Mouse (Mus musculus): Measurements from ENCODE around the gene Osbpl10. TPM values are rescaled to one million over a fixed set of nuclear protein-coding genes. Genes with fewer than 3 reads are reported as not detected.

Gene Osbpl10
- polyA plus RNA-seq, 1 experiment from 2014 or later, result 2.6 TPM

- Histone ChIP-seq H3K4me1 (replicated peaks) (peaks cover 48% of the 10 kb centered on the region), H3K27ac (ENCODE audit: poor library complexity, severe bottlenecking) (peak overlapping the region; percentile 15), H3K9ac (no peak overlapping the region), H3K27me3 (replicated peaks) (no peaks in the 10 kb centered on the region), H3K36me3 (no peaks in the 10 kb centered on the region), H3K9me3 (replicated peaks) (no peaks in the 10 kb centered on the region), H3K4me2 (peak overlapping the region; percentile 12; the same call in 1 of the 2 replicates), H3K4me3 (no peak overlapping the region)
- 87% methylated on average over 7 of the region's 7 CpGs for WGBS
- ATAC-seq (ENCODE audit: insufficient number of reproducible peaks, low FRiP score), result no peak
These were observed 186.0 kb downstream of the Osbpl10 start for GRCm38 (mm10) chr9:115164351-115164750.

- WGBS, result 30% methylated on average over 8 of the region's 8 CpGs
- H3K4me3 ChIP-seq, result no peak overlapping the region
- no peak overlapping the region for H3K27ac ChIP-seq (ENCODE audit: poor library complexity, severe bottlenecking)
- ATAC-seq (ENCODE audit: insufficient number of reproducible peaks, low FRiP score), result no peak
- no peaks in the 10 kb centered on the region for H3K36me3 ChIP-seq
- peaks cover 46% of the 10 kb centered on the region for H3K4me1 ChIP-seq (replicated peaks)
- H3K4me2 ChIP-seq, result no peak overlapping the region
- H3K9me3 ChIP-seq (replicated peaks), result no peaks in the 10 kb centered on the region
- no peak overlapping the region for H3K9ac ChIP-seq
- H3K27me3 ChIP-seq (replicated peaks), result no peaks in the 10 kb centered on the region
These were observed 187.6 kb downstream of the Osbpl10 start for GRCm38 (mm10) chr9:115165996-115166395.

GRCm38 (mm10) chr9:115169591-115169990 lies 191.2 kb downstream of the Osbpl10 start:
- Histone ChIP-seq H3K4me2 (no peak overlapping the region), H3K4me3 (no peak overlapping the region), H3K9ac (no peak overlapping the region), H3K4me1 (replicated peaks) (peaks cover 17% of the 10 kb centered on the region), H3K27me3 (replicated peaks) (no peaks in the 10 kb centered on the region), H3K36me3 (no peaks in the 10 kb centered on the region), H3K27ac (ENCODE audit: poor library complexity, severe bottlenecking) (no peak overlapping the region), H3K9me3 (replicated peaks) (no peaks in the 10 kb centered on the region)
- no peak for ATAC-seq (ENCODE audit: insufficient number of reproducible peaks, low FRiP score)
- WGBS, result 82% methylated on average over 13 of the region's 13 CpGs

GRCm38 (mm10) chr9:115172096-115172495 lies 193.7 kb downstream of the Osbpl10 start:
- no peaks in the 10 kb centered on the region for H3K36me3 ChIP-seq
- H3K27ac ChIP-seq (ENCODE audit: poor library complexity, severe bottlenecking), result no peak overlapping the region
- H3K9ac ChIP-seq, result no peak overlapping the region
- no peak overlapping the region for H3K4me3 ChIP-seq
- H3K4me1 ChIP-seq (replicated peaks), result no peaks in the 10 kb centered on the region
- 91% methylated on average over 6 of the region's 6 CpGs for WGBS
- no peak overlapping the region for H3K4me2 ChIP-seq
- ATAC-seq (ENCODE audit: insufficient number of reproducible peaks, low FRiP score), result no peak
- no peaks in the 10 kb centered on the region for H3K9me3 ChIP-seq (replicated peaks)
- H3K27me3 ChIP-seq (replicated peaks), result no peaks in the 10 kb centered on the region

DNA sequence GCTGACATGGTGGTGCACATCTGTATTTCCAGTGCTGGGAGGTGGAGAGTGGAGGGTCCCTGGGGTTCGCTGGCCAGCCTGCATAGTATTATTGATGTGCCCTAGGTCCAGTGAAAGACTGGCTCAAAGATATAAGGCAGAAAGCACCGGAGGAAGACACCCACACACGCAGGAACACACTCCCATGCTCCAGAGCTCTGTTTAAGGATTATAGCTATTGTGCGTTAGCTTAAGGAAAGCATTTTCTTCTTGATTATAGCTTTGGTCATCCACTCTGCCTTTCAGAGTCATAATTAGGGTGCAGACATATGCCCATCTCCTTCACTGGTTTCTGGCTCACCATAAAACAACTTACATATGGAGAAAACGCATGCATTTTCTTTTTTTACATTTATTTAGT lies 200.8 kb downstream of the Osbpl10 start:
- no peaks in the 10 kb centered on the region for H3K9me3 ChIP-seq (replicated peaks)
- H3K4me2 ChIP-seq, result no peak overlapping the region
- H3K27me3 ChIP-seq (replicated peaks), result no peaks in the 10 kb centered on the region
- H3K9ac ChIP-seq, result no peak overlapping the region
- no peaks in the 10 kb centered on the region for H3K36me3 ChIP-seq
- ATAC-seq (ENCODE audit: insufficient number of reproducible peaks, low FRiP score), result no peak
- H3K4me3 ChIP-seq, result no peak overlapping the region
- H3K4me1 ChIP-seq (replicated peaks), result no peaks in the 10 kb centered on the region
- no peak overlapping the region for H3K27ac ChIP-seq (ENCODE audit: poor library complexity, severe bottlenecking)
- WGBS, result 88% methylated on average over 5 of the region's 5 CpGs

DNA sequence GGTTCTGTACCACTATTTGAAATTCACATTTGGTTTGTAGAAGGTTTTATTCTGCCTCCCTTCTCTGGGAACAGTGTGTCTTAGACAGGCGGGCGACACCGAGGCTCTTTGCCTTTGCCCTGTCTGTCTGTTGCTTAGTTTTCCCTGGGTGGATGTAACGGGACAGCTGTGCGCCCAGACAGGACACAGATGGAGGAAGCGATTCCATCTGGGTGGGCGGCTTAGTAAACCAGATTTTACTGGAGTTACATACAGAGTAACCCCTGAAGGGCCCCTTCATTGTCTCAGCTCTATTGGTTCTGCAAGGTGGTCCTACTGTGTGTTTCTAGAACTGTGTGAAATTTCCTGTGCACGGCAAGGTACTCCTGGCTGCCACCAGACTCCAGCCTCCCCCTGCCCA lies 201.6 kb downstream of the Osbpl10 start:
- Histone ChIP-seq H3K27me3 (replicated peaks) (no peaks in the 10 kb centered on the region), H3K36me3 (no peaks in the 10 kb centered on the region), H3K4me3 (no peak overlapping the region), H3K9me3 (replicated peaks) (no peaks in the 10 kb centered on the region), H3K4me1 (replicated peaks) (no peaks in the 10 kb centered on the region), H3K27ac (ENCODE audit: poor library complexity, severe bottlenecking) (no peak overlapping the region), H3K4me2 (no peak overlapping the region), H3K9ac (no peak overlapping the region)
- no peak for ATAC-seq (ENCODE audit: insufficient number of reproducible peaks, low FRiP score)
- WGBS, result 70% methylated on average over 8 of the region's 8 CpGs

DNA sequence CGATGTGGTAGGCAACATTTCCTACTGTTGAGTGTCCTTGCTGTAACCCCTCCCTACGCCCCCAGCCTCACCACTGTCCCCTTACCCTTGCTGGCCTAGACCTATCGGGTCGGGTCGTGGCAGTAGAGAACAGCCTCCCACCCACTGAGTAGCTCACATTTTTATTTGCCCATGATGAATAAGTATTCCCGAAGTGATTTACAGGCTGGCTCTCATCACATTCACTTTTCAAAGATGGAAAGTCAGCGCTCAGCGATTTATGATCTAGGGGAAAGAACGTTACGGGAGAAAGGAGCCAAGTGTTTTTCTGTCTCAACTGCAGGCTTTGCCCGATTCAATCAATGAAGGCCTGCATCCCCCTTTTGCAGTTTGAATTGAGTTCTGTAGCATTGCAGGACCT lies 208.0 kb downstream of the Osbpl10 start:
- no peak overlapping the region for H3K27ac ChIP-seq (ENCODE audit: poor library complexity, severe bottlenecking)
- no peak overlapping the region for H3K4me2 ChIP-seq
- H3K4me3 ChIP-seq, result no peak overlapping the region
- no peak overlapping the region for H3K9ac ChIP-seq
- H3K4me1 ChIP-seq (replicated peaks), result peaks cover 29% of the 10 kb centered on the region
- ATAC-seq (ENCODE audit: insufficient number of reproducible peaks, low FRiP score), result no peak
- no peaks in the 10 kb centered on the region for H3K36me3 ChIP-seq
- H3K9me3 ChIP-seq (replicated peaks), result no peaks in the 10 kb centered on the region
- 77% methylated on average over 11 of the region's 11 CpGs for WGBS
- no peaks in the 10 kb centered on the region for H3K27me3 ChIP-seq (replicated peaks)

DNA sequence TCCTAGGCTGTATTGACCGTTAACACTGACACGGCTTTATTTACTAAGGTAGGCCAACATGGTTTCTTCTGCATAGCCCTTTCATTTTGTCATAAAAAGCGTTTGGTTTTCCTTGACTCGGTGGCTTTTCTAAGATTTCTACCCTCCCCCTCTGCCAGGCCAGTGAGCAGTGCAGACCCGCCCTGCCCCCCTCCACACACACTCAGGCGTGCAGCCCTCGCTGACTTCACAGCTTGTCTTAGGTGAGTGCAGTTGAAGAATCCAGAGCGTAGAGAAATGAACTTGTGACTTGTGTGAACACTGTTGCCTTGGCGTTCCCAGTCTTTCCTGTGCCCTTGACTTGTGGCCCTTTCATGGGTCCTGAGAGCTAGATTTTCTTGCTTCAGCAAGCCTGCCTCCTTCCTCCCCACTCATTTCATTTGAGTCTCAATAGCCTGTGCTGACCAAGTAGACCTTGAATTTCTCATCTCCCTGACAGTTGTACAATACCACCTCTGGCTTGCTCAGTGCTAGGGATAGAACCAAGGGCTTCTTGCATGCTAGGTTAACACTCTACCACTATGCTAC lies 212.1 kb downstream of the Osbpl10 start:
- Histone ChIP-seq H3K27ac (ENCODE audit: poor library complexity, severe bottlenecking) (no peak overlapping the region), H3K9me3 (replicated peaks) (no peaks in the 10 kb centered on the region), H3K4me1 (replicated peaks) (peaks cover 29% of the 10 kb centered on the region), H3K27me3 (replicated peaks) (no peaks in the 10 kb centered on the region), H3K4me2 (no peak overlapping the region), H3K4me3 (no peak overlapping the region), H3K36me3 (no peaks in the 10 kb centered on the region), H3K9ac (no peak overlapping the region)
- ATAC-seq (ENCODE audit: insufficient number of reproducible peaks, low FRiP score), result no peak
- WGBS, result 68% methylated on average over 9 of the region's 9 CpGs

DNA sequence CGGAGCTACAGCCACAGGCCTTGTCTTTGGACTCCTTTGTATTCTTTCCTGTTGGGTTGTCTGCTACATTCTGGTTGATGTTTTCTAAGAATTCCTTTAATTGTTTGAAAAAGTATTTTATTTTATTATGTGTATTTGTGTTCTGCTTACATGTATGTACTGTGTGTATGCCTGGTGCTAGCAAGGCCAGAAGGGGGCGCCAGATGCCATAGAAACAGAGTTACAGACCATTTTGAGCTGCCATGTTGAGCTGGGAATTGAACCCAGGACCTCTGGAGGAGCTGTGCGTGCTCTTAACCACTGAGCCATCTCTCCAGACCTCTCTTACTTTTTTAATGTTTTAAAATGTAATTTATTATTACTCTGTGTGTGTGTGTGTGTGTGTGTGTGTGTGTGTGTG lies 214.5 kb downstream of the Osbpl10 start:
- no peak for ATAC-seq (ENCODE audit: insufficient number of reproducible peaks, low FRiP score)
- Histone ChIP-seq H3K4me2 (no peak overlapping the region), H3K36me3 (no peaks in the 10 kb centered on the region), H3K27ac (ENCODE audit: poor library complexity, severe bottlenecking) (no peak overlapping the region), H3K9me3 (replicated peaks) (no peaks in the 10 kb centered on the region), H3K4me3 (no peak overlapping the region), H3K4me1 (replicated peaks) (peaks cover 36% of the 10 kb centered on the region), H3K9ac (no peak overlapping the region), H3K27me3 (replicated peaks) (no peaks in the 10 kb centered on the region)
- WGBS, result 70% methylated on average over 3 of the region's 3 CpGs

DNA sequence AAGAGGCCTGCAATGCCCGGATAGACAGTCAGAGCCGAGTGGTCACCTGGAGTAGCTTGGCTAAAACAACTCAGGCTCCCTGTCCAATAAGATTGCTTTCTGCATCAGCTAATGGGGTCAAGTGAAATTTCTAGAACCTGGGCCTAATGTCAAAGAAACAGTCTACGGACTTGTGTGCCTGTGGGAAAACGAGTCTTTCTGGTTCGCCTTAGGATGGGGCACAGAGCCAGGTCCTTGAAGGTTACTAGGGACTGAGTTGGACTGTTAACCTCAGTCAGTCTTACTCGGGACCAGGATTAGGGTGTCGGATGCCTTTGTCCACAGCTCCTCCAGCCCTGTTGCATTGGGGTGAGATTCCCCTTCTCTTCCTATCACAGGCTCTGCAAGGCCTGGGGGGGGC lies 218.7 kb downstream of the Osbpl10 start:
- ATAC-seq (ENCODE audit: insufficient number of reproducible peaks, low FRiP score), result no peak
- Histone ChIP-seq H3K4me3 (no peak overlapping the region), H3K9me3 (replicated peaks) (no peaks in the 10 kb centered on the region), H3K9ac (no peak overlapping the region), H3K36me3 (no peaks in the 10 kb centered on the region), H3K27ac (ENCODE audit: poor library complexity, severe bottlenecking) (no peak overlapping the region), H3K27me3 (replicated peaks) (no peaks in the 10 kb centered on the region), H3K4me2 (no peak overlapping the region), H3K4me1 (replicated peaks) (peaks cover 11% of the 10 kb centered on the region)
- WGBS, result 71% methylated on average over 7 of the region's 7 CpGs

DNA sequence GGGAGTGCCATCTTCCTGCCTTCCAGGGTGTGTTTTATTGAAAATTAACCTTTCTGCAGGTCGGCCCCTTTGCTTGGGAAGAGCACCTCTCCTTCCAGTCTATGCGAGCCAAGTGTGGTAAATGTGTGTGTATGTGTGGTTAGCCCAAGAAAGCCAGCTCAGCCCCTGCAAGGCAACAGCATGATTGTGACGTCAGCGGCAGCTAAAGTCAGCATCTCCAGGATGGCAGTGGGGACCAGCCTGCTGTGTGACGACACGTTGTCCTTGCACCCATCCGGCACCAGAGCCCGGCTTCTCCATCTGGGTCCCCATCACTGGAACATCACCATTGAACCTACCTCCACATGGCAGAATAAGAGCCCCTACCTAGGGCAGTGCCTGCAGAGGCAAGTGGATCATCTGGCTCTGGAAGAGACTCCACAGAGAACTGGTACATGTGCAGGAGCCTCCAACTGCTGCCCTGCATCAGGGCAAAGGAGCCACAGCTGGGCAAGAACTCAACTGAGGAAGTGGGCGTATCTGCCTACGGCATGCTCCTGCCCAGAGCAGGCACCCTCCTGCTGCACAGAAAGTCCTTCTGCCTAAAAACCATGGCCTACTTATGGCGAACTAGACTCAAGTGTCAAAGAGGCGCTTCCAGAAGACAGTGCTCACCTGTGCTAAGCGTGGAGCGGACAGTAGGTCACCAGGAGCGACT lies 221.9 kb downstream of the Osbpl10 start:
- Histone ChIP-seq H3K9me3 (replicated peaks) (no peaks in the 10 kb centered on the region), H3K4me3 (no peak overlapping the region), H3K4me1 (replicated peaks) (peaks cover 13% of the 10 kb centered on the region), H3K27me3 (replicated peaks) (no peaks in the 10 kb centered on the region), H3K27ac (ENCODE audit: poor library complexity, severe bottlenecking) (no peak overlapping the region), H3K4me2 (no peak overlapping the region), H3K9ac (no peak overlapping the region), H3K36me3 (no peaks in the 10 kb centered on the region)
- WGBS, result 83% methylated on average over 15 of the region's 15 CpGs
- ATAC-seq (ENCODE audit: insufficient number of reproducible peaks, low FRiP score), result no peak

DNA sequence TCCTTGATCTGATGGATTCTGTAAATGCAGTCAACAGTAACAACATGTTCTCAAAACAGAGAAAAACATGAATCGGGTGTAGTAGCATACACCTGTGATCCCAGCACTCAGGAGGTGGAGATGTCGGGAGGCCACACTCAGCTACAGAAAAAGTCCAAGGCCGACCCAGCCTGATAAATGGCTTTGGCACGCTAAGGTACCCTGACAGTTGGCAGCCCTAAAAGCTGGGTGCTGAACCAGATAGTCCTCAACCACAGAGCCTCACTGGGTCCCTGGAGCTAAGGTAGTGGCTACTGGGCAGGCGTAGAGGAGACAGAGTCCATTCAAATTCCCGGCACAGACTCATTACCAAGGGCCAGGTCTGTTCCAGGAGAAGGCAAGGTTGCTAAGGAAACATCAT lies 222.9 kb downstream of the Osbpl10 start:
- H3K9me3 ChIP-seq (replicated peaks), result no peaks in the 10 kb centered on the region
- no peak overlapping the region for H3K27ac ChIP-seq (ENCODE audit: poor library complexity, severe bottlenecking)
- peaks cover 23% of the 10 kb centered on the region for H3K4me1 ChIP-seq (replicated peaks)
- H3K27me3 ChIP-seq (replicated peaks), result no peaks in the 10 kb centered on the region
- no peak overlapping the region for H3K4me3 ChIP-seq
- H3K4me2 ChIP-seq, result no peak overlapping the region
- H3K36me3 ChIP-seq, result no peaks in the 10 kb centered on the region
- WGBS, result 87% methylated on average over 6 of the region's 6 CpGs
- no peak for ATAC-seq (ENCODE audit: insufficient number of reproducible peaks, low FRiP score)
- H3K9ac ChIP-seq, result no peak overlapping the region

All from heart, embryonic 12.5 days (tissue).